Mouse (Mus musculus): ENCODE data around the gene Nrcam. TPM values are rescaled to one million over a fixed set of nuclear protein-coding genes. Genes with fewer than 3 reads are reported as not detected.

The Nrcam gene
- total RNA-seq, 2 experiments from 2014 or later: 0.30 to 0.94 TPM

DNA sequence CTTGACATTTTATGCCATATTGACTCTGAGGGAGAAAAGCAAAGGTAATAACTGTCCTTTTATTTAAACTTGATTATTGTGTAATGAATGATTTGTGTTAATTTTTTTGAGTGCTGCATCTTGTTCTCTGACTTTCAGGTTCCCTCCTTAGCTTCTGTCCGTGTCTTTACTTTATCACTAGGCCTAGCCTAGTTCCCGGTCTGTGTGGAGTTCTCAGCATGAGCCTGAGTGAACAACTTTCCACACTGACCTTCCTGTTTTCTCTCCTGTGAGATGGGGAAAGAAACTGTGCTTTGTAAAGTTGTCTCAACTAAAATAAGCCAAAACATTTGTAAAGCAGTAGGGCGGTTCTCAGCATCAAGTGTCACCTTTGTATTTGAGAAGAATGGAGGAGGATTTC, 179.9 kb downstream of the Nrcam start:
- no peak for DNase-seq
- intact Hi-C loops (cut with DNase I): no loop called here

DNA sequence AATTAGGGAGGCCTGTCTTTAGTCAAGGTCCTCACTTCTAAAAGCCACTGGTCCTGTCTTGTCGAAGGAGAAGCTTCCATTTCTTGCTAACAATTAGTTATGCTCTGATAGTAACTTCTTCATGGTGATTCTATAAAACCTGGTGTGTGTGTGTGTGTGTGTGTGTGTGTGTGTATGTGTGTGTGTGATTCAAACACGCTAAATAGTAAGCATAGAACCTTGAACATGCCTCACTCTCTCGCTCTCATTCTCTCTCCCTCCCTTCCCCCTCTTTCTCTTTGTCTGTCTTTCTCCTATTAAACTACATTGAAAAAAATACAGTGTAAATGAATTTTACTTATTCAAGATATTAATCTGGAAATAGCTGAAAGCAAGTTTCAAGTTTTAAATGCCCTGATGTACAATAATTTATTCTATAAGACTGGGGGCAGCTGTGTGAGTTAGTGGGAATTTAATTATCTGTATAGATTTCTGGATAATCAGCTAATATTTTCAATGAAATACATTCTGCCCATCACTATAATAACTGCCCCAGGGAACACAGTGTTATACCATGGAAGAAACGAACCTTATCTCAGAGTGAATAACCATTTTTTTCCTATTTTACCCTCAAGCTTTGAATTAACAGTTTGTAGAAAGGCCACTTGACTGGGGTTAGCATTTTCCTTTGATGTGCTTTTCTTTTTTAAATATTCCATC, 180.9 kb downstream of the Nrcam start:
- DNase-seq: no peak

DNA sequence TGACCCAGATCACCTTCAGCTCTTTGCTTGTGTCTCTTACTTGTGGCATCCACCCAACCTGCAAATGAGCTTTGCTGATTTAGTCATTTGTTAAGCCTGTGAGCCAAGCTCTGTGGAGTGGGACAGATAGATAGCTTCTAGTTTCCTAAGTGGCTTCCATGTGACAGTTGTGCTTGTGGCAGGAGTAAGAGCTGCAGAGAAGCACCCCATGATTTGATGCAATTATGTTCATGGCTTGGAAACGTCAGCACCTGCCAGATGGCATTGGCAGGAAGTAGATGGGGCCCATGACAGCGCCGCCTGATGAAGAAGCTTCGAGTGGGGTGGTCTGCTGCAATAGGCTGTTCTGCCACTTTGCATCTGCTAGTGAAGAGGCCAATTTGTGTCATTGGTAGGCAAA, 186.4 kb downstream of the Nrcam start:
- intact Hi-C loops (cut with DNase I): no loop called here
- no peak for DNase-seq

More for the DNA sequence above, 180.9 kb downstream of the Nrcam start:
- intact Hi-C loops (cut with DNase I): no loop called here

DNA sequence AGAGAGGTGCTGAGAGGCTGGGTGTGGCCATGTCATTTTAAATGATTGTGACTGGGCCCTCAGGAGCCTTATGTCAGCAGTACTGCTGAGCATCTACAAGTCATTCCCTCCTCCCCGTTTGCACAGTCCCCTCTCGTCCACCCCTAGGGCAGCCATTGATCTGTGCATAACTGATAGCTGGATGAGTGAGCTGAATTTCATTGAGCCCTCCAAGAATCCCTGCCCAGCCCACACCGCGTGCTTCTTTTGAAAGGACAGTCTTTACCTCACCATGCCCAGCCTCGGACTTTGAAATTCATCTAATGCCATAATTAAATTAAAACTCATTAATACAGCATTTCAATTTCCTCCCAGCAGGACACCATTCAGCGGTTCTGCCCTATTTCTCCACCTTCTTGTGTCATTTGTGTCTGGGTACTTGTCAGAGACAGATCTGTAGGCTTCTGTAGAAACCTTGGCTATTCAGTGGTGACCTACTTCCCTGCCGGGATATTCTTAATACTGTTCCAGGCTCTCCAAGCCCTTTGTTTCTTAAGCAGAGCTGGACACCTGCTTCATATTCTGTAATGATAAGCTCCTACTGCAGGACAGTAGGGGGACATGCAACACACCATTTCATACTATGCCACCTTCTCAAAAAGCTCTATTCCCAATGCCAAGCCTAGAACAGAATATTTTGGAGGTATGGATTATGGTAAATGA, 190.9 kb downstream of the Nrcam start:
- no peak for DNase-seq
- intact Hi-C loops (cut with DNase I): no loop called here

DNA sequence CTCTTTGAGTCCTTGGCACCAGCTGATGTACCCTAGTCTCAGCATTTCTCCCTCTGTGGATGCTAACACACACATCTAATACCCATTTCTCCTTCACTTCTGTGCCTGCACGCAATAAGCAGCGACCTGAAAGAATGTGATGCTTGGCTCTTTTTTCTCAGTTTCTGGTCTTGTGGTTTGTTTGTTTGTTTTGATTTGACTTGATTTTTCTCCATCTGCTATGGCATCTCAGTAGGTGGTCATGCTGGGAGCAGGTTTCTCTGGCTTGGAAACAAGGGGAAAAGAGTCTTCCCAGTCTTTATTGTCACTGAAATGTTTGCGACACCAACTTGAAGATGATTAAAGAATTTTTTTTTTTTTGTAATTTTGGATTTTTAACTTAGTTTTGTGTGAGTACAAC, 192.8 kb downstream of the Nrcam start:
- no peak for DNase-seq
- intact Hi-C loops (cut with DNase I): no loop called here

DNA sequence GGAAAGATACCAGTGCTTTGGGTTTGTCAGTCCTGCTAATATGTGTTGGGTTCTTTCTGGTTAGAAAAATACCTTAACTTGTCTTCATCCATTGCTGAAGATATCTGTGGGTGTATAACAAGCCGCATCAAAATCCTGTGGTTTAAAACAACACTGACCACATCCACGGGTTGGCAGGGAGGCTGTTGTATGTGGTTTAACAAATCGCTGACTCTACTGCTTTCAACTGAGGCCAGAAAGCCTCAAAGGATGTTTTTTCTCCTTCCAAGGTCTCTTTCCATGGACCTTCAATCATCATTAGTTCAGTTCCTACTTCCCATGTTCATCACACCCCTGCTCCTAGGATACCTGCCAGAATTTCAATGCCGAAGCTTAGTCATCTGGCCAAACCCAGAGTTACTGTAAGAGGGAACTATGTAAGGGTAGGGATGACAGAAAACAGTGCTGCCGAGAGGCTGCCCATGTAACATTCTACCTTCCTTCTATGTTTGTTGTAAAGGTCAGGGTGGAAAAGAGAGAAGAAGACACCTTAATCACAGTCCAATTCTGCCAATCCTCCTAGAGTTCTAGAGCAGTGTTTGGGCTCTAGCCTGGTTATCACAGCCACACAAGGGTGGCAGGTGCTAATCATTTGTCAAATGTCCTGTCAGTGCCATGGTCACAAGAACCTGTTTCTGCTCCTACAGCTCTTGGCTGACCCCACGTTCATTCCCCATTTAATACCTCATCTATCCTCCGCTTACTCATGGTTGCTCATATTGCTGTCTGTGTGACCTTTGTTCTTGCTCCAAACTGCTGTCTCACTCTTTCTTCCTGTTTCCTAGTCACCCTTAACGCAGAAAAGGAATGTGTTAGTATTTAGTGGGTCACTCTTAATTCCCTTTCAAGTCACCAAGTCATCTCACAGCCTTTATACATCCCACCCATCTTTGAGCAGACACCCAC, 196.2 kb downstream of the Nrcam start:
- DNase-seq: no peak
- intact Hi-C loops (cut with DNase I): no loop called here

DNA sequence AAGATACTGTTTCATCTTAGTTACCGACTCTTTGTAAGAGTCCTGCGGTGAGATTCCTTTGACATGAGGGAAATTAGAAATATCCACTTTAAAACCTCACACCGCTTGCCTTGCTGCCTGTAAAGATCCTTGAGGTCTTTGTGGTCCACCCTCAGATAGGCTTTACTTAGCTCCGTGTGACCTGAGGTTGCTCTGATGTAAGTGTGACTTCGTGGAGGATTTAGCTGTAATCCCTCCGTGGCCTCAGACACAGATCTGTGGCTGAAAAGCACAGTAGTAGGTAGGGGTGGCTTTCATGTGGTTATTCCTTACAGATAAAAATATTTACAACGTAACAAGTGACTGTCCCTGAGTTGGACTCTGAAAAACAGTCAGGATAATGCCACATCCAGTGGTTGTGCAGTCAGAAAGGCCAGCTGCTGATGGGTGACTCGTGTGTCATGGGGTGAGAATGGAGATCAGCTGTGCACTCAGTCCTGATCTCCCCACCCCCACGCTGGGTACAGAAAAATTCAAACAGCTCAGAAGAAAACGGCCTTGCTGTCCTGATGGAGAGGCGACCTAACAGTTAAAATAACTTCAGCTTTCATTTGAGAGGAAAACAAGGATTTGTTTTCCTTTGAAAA, 199.8 kb downstream of the Nrcam start:
- intact Hi-C loops (cut with DNase I): no loop called here
- no peak for DNase-seq

DNA sequence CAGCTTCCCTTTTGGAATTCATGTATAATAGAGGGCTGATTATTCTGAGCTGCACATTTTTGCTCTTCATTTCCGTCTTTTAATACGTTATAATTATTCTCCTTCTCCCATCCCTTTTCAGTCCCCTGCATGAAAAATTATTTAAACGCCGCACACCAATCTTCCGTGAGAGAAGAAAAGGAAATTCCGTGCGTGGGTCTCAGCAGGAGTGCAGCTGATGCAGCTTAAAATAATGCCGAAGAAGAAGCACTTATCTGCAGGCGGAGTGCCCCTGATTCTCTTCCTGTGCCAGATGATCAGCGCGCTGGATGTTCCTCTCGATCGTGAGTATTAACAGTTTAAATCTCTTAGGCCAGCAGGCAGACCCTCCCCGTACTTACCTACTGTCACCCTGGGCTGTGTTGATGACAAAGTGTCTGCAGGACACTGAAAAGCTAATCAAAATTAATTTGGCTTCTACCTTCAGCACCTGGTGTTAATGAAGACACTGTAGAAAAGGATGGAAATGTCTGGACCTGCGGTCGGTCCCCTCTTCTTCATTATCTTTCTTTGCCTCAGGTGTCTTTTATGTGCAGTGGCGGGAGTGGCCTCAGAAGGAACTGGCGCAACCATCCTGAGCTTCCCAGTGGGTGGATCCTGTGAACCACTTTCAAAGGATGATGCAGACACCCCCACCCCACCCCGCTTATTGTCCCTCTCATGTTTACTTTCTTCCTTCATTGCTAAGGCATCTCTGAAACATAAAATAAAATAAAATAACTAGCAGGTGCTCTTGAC, 203.8 kb downstream of the Nrcam start:
- intact Hi-C loops (cut with DNase I): no loop called here
- DNase-seq: no peak

DNA sequence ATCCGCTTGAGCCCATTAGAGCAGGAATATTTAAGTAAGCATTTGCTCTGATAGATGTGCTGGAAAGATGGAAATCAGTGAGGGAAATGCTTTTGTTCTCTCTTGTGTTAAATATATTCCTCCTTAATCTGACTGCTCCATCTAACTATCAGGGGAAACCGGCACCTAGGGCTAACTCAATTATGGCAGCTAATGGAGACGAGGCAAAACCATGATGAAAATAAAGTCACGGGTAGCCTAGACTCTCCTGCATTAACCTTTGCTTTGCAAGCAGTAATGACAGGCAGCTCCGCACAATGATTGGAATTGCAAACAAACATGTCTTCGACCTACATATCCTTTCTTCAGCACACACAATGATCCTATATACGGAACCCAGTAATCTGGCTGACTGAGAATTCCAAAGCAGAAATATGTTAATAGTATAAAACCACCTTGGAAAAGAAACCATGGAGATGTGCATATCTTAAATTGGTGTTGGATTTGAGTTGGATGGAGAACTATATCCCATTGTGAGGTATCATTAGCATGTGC, 205.5 kb downstream of the Nrcam start:
- intact Hi-C loops (cut with DNase I): no loop called here
- no peak for DNase-seq

DNA sequence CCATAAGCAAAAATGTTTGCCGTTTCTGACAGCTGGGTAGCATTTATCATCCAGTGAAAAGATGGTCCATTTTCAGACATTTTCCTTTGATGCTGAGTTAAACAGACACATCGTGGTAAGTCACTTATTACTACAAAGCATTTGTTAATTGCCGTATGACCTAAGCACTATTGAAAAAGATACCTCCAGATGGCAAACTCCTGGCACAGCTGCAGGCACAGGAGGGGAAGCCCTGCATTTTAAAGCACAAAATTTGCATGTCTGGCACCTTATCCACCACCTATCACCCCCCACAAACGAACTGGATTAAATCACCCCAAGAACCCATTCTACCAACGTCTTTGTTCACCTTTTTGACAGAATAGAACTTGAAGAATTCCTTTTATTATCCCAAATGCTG, 206.9 kb downstream of the Nrcam start:
- no peak for DNase-seq
- intact Hi-C loops (cut with DNase I): no loop called here

DNA sequence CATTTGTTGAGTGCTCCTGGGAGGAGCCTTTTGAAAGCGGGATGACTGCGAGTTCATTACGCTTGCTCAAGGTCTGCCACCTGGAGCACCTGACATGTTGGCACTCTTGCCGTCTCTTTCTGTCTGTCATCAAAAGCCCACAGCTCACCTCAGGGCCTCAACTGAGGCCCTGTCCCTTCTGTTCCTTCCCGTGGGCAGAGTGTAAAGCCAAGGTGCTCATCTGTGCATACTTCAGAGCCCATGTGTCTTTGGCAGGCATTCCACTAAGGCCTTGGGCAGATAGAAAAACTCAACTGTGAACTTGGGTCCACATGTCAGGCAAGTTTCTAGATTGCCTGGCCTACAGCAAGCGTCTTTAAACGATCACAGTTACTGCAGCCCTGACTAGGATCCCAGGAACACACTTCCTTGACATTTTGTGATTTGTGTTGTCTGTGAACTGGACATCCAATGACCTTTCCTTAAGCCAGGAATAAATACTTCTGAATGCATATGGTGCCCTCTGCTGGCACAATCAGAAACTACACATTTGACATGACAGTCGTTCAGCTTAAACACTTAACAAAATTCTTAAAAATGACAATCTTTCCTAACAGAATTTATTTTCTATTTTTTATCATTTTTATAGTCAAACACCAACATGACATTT, 219.2 kb downstream of the Nrcam start:
- peak; percentile 48 to 75 for DNase-seq
- intact Hi-C loops (cut with DNase I): loop anchor here (5.0 kb wide), 1 partner anchor 251 kb away; no protein-coding TSS in a partner anchor

DNA sequence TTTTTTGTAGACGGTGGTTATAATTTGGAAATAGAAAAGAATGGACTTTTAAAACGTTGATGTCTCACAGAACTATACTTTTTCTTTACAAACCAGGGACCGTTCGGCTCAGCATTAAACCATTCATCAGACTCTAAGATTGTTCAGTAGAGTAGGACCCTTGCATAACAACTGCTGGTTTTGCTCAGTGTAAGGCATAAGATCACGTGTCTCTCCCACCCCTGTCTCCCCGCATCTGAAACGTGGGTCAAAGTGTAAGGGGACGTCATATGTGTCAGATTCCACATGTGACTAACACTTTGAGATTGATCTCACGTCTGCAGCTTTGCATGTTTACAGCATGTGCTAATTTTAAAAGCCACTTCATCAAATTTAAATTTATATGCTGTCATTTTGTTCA, 219.8 kb downstream of the Nrcam start:
- no peak for DNase-seq
- intact Hi-C loops (cut with DNase I): loop anchor here (5.0 kb wide), 1 partner anchor 251 kb away; no protein-coding TSS in a partner anchor

DNA sequence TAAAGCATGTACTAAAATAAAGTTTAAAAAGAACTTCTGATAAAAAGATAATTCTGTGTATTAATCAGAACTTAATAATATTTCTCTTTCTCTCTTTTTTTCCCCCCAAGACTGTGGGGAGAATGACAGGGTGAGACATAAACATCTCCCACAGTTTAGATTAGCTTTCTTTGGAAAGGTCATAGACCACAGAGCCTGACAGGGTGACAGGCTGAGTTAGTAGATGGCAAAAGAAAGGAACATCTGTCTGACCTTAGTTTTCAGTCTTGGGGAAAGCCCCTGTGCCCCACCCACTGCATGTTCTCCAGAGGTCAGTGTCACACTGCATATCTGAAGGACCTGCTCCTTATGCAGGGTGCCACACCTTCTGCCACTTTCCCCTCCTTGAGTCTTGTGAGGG, 222.9 kb downstream of the Nrcam start:
- intact Hi-C loops (cut with DNase I): no loop called here
- DNase-seq: no peak

DNA sequence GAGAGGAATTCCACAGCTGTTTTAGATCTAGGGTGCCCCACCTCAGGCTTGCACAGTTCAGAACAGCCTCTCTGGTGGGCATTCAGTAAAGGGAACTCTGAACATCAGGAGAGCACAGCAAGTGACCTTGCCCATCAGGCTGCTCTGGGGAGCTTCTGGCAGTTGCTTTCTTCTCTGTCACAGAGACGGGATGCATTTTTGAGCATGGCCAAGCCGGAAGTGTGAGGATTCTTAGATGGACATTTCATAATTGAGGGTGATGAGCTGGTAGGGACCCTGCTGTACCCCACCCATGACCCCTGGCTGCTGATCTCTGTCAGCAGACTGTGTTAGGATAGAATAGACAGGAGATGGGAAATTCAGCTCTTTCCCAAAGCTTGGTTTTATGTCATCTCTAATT, 225.4 kb downstream of the Nrcam start:
- intact Hi-C loops (cut with DNase I): no loop called here
- DNase-seq: no peak

DNA sequence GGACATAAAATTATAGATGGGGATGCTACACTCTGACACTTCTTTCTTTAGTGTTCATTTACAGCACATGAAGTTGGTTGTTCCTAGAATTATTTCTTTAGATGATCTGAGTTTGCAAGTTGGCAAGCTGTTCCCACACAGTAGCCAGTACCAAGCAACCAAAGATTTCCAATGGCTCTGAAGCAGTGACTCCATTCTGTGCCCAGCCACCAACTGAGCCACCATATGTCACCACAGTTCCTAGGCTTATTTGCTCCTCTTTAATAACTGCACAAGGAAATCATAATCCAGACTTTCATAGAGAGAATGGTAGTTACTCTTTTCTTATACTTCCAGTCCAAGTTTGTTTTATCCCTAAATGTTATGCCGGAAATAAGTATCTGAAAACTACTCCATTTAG, 226.1 kb downstream of the Nrcam start:
- no peak for DNase-seq
- intact Hi-C loops (cut with DNase I): no loop called here

DNA sequence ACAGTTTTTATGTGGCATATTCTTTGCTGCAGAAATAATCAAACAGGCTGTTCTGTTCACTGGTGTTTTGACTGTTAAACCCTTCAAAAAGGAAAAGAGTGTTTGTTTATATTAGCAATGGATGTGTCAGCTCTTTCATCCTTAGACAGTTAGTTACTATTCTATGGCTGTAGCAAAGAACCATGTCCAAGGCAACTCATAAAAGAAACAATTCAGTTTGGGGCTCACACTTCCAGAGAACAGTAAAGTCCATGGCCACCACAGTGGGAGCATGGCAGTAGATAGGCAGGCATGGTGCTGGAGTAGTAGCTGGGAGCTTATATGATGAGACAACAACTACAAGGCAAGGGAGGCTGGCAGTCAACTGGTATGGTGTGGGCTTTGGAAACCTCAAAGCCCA, 231.3 kb downstream of the Nrcam start:
- intact Hi-C loops (cut with DNase I): no loop called here
- DNase-seq: no peak

DNA sequence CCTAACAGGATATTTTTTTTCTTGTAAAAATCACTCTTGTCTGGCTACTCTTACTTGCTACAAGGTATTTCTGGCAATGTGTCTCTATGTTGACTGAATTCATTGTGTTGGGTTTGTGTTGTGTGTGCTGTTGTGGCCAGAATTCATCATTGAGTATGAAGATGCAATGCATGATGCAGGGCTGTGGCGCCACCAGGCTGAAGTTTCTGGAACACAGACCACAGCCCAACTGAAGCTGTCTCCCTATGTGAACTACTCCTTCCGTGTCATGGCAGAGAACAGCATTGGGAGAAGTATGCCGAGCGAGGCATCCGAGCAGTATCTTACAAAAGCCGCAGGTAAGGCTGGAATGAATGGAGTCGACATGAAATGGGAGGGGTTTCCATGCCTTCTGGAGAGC, 241.4 kb downstream of the Nrcam start:
- DNase-seq: no peak

DNA sequence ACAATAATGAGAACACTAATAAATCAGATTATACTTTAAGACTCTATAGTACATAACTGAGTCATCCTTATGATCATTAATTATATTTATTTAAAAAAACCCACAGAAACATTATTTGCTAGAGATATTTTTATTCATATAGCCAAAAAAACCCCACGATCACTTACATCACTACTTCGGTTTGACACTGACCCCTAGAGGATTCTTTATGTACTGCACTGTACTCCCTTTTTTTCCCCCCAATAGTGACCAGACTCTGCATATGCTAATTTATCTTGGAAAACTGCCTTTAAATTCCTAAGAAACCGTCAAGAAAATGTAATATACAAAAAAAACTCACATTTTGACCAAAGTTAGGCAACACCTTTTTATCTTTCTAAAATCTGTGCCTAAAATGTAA, 244.0 kb downstream of the Nrcam start:
- intact Hi-C loops (cut with DNase I): no loop called here
- DNase-seq: no peak

More for the DNA sequence above, 241.4 kb downstream of the Nrcam start:
- intact Hi-C loops (cut with DNase I): no loop called here

DNA sequence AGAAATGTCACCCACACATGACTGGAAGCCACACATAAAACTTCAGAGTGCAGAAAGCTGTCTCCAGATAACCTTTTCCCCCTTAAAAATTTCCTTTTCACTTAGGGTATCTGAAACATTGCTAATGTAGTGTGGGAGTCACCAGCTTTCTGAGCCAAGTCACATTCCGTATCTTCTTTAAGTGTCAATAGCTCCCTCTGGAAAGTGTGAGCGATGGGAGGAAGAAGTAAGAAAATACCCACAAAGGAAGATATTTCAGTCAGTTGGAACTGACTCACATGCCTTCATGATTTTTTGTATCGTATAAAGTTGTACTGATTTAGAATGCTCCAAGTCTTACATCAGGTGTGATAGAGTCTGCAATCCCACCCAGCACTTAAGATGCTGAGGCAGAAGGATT, 245.5 kb downstream of the Nrcam start:
- no peak for DNase-seq
- intact Hi-C loops (cut with DNase I): no loop called here
